Mouse (Mus musculus): ENCODE results near the gene Emsy. TPM values are rescaled to one million over a fixed set of nuclear protein-coding genes. Genes with fewer than 3 reads are reported as not detected.

Emsy gene
- polyA plus RNA-seq, 1 experiment from 2014 or later = 47.6 TPM

DNA sequence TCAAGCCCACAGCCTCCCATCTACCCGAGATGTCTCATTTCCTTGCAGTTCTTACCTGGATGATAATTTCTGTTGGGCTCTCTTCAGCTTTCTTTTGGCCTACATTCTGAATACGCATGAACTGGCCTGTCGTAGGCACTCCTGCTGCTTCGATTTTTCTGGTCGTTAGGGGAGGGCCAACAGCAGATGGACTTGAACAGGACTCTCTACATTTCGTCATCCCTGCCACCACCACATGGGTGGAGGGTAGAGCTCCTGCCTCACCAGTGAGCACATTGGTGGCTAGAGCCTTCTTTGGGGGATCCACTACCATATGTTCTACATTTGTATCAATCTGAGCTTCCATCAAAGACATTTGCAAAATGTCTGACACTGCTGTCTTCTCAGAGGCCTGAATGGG is 63.3 kb downstream of the Emsy start:
- Histone ChIP-seq H3K36me3 (replicated peaks) (peaks cover 94% of the 10 kb centered on the region), H3K4me3 (no peak overlapping the region), H3K4me1 (no peaks in the 10 kb centered on the region), H3K27ac (replicated peaks) (no peak overlapping the region), H3K27me3 (replicated peaks; ENCODE audit: low read depth, poor library complexity, severe bottlenecking) (no peaks in the 10 kb centered on the region), H3K9me3 (no peaks in the 10 kb centered on the region)
- DNase-seq (ENCODE audit: low spot score) = no peak
- WGBS = 89% methylated on average over 6 of the region's 6 CpGs

- H3K9me3 ChIP-seq = no peaks in the 10 kb centered on the region
- H3K4me1 ChIP-seq = peaks cover 8% of the 10 kb centered on the region; the same call in 1 of the 2 replicates
- H3K36me3 ChIP-seq (replicated peaks) = peaks cover 62% of the 10 kb centered on the region
- DNase-seq (ENCODE audit: low spot score) = no peak
- H3K4me3 ChIP-seq = no peak overlapping the region
- no peak overlapping the region for H3K27ac ChIP-seq (replicated peaks)
- 83% methylated on average over 3 of the region's 3 CpGs for WGBS
- H3K27me3 ChIP-seq (replicated peaks; ENCODE audit: low read depth, poor library complexity, severe bottlenecking) = no peaks in the 10 kb centered on the region
Measured at GRCm38 (mm10) chr7:98589028-98589427, 67.6 kb downstream of the Emsy start.

DNA sequence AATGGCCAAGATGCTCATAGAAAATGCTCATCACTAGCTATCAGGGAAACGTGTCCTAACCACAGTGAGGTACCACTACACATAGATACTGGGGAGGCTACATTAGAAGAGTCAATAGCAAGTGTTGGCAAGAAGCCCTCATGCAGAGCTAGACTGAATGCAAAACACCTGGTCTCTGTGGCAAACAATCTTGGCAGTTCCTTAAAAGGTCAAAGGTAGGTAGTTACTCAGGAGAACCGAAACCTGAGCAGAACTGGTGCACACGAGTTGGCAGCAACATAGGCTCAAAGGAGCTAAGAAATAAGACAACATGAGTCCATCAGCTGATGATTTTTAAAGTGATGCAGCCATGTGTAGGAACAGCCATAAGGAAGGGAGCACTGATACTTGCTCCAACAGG is 70.3 kb downstream of the Emsy start:
- H3K4me1 ChIP-seq = peaks cover 8% of the 10 kb centered on the region; the same call in 1 of the 2 replicates
- H3K27ac ChIP-seq (replicated peaks) = no peak overlapping the region
- peaks cover 38% of the 10 kb centered on the region for H3K36me3 ChIP-seq (replicated peaks)
- no peaks in the 10 kb centered on the region for H3K27me3 ChIP-seq (replicated peaks; ENCODE audit: low read depth, poor library complexity, severe bottlenecking)
- no peaks in the 10 kb centered on the region for H3K9me3 ChIP-seq
- DNase-seq (ENCODE audit: low spot score) = no peak
- WGBS = 83% methylated on average over 3 of the region's 3 CpGs
- H3K4me3 ChIP-seq = no peak overlapping the region

DNA sequence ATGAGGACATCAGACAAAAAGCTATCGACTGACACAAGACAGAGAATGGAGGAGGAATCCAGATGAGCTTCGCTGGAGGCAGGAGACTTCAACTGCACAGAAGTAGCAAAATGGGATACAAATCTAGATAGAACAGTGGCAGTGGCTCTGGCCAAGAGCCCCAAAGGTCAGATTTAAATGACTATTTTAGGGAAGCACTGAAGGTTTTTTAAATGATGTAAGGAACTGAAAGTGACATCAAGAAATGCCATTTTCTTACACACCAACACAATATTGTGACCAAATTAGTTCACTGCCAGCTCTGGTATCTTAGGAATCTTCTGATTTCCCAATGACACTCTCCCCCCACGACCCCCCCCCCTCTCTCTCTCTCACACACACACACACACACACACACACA is 72.0 kb downstream of the Emsy start:
- WGBS = 73% methylated on average over 3 of the region's 3 CpGs
- DNase-seq (ENCODE audit: low spot score) = no peak
- Histone ChIP-seq H3K4me3 (no peak overlapping the region), H3K9me3 (no peaks in the 10 kb centered on the region), H3K4me1 (peaks cover 8% of the 10 kb centered on the region; the same call in 1 of the 2 replicates), H3K36me3 (replicated peaks) (peaks cover 21% of the 10 kb centered on the region), H3K27ac (replicated peaks) (no peak overlapping the region), H3K27me3 (replicated peaks; ENCODE audit: low read depth, poor library complexity, severe bottlenecking) (no peaks in the 10 kb centered on the region)

GRCm38 (mm10) chr7:98581266-98581665 is 75.3 kb downstream of the Emsy start:
- H3K36me3 ChIP-seq (replicated peaks) = no peaks in the 10 kb centered on the region
- no peak for DNase-seq (ENCODE audit: low spot score)
- no peak overlapping the region for H3K4me3 ChIP-seq
- no peaks in the 10 kb centered on the region for H3K9me3 ChIP-seq
- H3K27me3 ChIP-seq (replicated peaks; ENCODE audit: low read depth, poor library complexity, severe bottlenecking) = no peaks in the 10 kb centered on the region
- WGBS = 84% methylated on average over 4 of the region's 4 CpGs
- H3K27ac ChIP-seq (replicated peaks) = no peak overlapping the region
- H3K4me1 ChIP-seq = peaks cover 8% of the 10 kb centered on the region; the same call in 1 of the 2 replicates

GRCm38 (mm10) chr7:98580441-98580840 is 76.1 kb downstream of the Emsy start:
- no peaks in the 10 kb centered on the region for H3K36me3 ChIP-seq (replicated peaks)
- WGBS = 80% methylated on average over 7 of the region's 7 CpGs
- no peaks in the 10 kb centered on the region for H3K27me3 ChIP-seq (replicated peaks; ENCODE audit: low read depth, poor library complexity, severe bottlenecking)
- no peaks in the 10 kb centered on the region for H3K9me3 ChIP-seq
- H3K4me3 ChIP-seq = no peak overlapping the region
- DNase-seq (ENCODE audit: low spot score) = no peak
- H3K4me1 ChIP-seq = peaks cover 8% of the 10 kb centered on the region; the same call in 1 of the 2 replicates
- no peak overlapping the region for H3K27ac ChIP-seq (replicated peaks)

GRCm38 (mm10) chr7:98579731-98580130 is 76.9 kb downstream of the Emsy start:
- H3K9me3 ChIP-seq = no peaks in the 10 kb centered on the region
- 81% methylated on average over 6 of the region's 6 CpGs for WGBS
- no peaks in the 10 kb centered on the region for H3K36me3 ChIP-seq (replicated peaks)

GRCm38 (mm10) chr7:98577461-98577860 is 79.1 kb downstream of the Emsy start:
- Histone ChIP-seq H3K36me3 (replicated peaks) (no peaks in the 10 kb centered on the region), H3K9me3 (no peaks in the 10 kb centered on the region), H3K27ac (replicated peaks) (no peak overlapping the region), H3K27me3 (replicated peaks; ENCODE audit: low read depth, poor library complexity, severe bottlenecking) (no peaks in the 10 kb centered on the region), H3K4me1 (peaks cover 24% of the 10 kb centered on the region), H3K4me3 (no peak overlapping the region)
- 90% methylated on average over 1 of the region's 1 CpGs for WGBS
- DNase-seq (ENCODE audit: low spot score) = no peak

More at GRCm38 (mm10) chr7:98579731-98580130, 76.9 kb downstream of the Emsy start:
- H3K4me1 ChIP-seq = peaks cover 5% of the 10 kb centered on the region
- no peak overlapping the region for H3K27ac ChIP-seq (replicated peaks)
- no peak overlapping the region for H3K4me3 ChIP-seq
- no peaks in the 10 kb centered on the region for H3K27me3 ChIP-seq (replicated peaks; ENCODE audit: low read depth, poor library complexity, severe bottlenecking)
- DNase-seq (ENCODE audit: low spot score) = no peak

- Histone ChIP-seq H3K36me3 (replicated peaks) (no peaks in the 10 kb centered on the region), H3K9me3 (no peaks in the 10 kb centered on the region), H3K27me3 (replicated peaks; ENCODE audit: low read depth, poor library complexity, severe bottlenecking) (no peaks in the 10 kb centered on the region), H3K4me1 (peaks cover 39% of the 10 kb centered on the region), H3K27ac (replicated peaks) (no peak overlapping the region), H3K4me3 (no peak overlapping the region)
- WGBS = 95% methylated on average over 3 of the region's 3 CpGs
- DNase-seq (ENCODE audit: low spot score) = no peak
Measured at GRCm38 (mm10) chr7:98575651-98576239, 80.8 kb downstream of the Emsy start.

DNA sequence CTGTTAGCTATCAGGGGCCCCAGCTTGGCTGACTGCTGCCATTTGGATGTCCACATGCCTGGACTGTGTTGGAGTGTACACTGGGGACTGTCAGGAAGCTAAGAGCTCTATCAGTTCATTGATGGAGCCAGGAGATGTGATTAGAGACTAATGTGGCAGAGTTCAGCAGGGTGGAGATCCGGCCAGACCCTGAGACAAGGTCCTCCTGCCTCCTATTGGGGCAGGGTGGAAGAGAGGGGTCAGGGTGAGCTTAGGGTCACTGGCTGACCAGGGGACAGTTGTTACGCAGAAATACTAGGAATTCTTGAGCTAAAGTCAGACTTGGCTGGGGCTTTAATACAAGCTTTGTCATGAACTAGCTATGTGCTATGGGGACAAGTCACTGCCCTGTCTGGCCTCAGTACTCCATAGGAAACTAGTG is 81.8 kb downstream of the Emsy start:
- no peak overlapping the region for H3K4me3 ChIP-seq
- DNase-seq (ENCODE audit: low spot score) = no peak
- H3K9me3 ChIP-seq = no peaks in the 10 kb centered on the region
- H3K27me3 ChIP-seq (replicated peaks; ENCODE audit: low read depth, poor library complexity, severe bottlenecking) = no peaks in the 10 kb centered on the region
- H3K27ac ChIP-seq (replicated peaks) = no peak overlapping the region
- H3K4me1 ChIP-seq = peaks cover 39% of the 10 kb centered on the region
- 65% methylated on average over 2 of the region's 2 CpGs for WGBS
- no peaks in the 10 kb centered on the region for H3K36me3 ChIP-seq (replicated peaks)

DNA sequence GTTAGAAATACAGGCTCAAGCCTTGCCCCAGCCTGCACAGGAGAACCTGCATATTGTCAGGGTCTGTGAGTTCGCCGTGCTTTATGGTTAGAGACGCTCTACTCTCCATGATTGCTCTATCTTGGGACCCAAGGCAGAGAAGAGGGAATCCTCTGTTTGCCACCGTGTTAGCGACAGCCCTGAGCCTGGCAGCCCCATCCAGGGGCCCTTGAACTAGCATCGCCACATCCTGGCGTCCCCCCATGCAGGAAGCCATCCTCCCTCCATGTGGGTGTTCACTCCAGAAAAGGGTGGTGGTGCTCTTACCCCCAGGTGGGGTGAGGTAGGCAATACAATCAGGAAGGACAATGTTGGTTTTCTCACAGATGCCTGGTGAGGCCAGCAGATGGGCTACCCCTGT is 82.3 kb downstream of the Emsy start:
- Histone ChIP-seq H3K27me3 (replicated peaks; ENCODE audit: low read depth, poor library complexity, severe bottlenecking) (no peaks in the 10 kb centered on the region), H3K36me3 (replicated peaks) (no peaks in the 10 kb centered on the region), H3K9me3 (no peaks in the 10 kb centered on the region), H3K4me3 (no peak overlapping the region), H3K27ac (replicated peaks) (0 out of 2 replicates have a peak overlapping the region, but pooled peaks have one; percentile 26), H3K4me1 (peaks cover 39% of the 10 kb centered on the region)
- WGBS = 89% methylated on average over 7 of the region's 7 CpGs
- DNase-seq (ENCODE audit: low spot score) = no peak

DNA sequence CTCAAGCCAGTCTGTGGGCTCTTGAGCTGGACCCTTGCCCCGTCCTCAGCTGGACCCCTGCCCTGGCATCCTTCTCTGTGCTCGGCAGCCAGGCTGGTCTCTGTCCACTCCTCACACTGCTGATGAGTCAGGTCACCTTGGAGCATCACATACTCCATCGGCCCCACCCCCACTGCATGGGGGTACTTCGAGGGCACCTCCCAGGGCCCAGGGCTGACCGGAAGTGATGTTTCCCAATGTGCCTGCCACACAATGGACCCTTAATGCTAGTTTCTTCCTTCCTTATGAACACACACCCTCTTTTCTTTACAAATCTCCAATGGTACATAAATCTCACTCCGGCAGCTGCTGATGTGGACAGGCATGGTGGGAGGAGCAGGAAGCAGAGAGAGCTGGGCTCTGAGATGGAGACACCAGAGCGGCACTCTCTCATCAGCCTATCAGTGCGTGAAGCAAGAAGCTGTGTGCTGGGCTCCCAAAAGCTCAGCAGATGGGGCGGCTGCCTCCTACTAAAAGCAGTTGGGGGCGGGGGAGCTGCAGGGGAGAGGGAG is 83.3 kb downstream of the Emsy start:
- H3K4me1 ChIP-seq = peaks cover 39% of the 10 kb centered on the region
- H3K27ac ChIP-seq (replicated peaks) = peak overlapping the region; percentile 42
- WGBS = 69% methylated on average over 10 of the region's 10 CpGs
- H3K36me3 ChIP-seq (replicated peaks) = no peaks in the 10 kb centered on the region
- no peak for DNase-seq (ENCODE audit: low spot score)
- no peak overlapping the region for H3K4me3 ChIP-seq
- H3K9me3 ChIP-seq = no peaks in the 10 kb centered on the region
- H3K27me3 ChIP-seq (replicated peaks; ENCODE audit: low read depth, poor library complexity, severe bottlenecking) = no peaks in the 10 kb centered on the region

- no peaks in the 10 kb centered on the region for H3K9me3 ChIP-seq
- peak; percentile 37 for DNase-seq (ENCODE audit: low spot score)
- H3K4me1 ChIP-seq = peaks cover 39% of the 10 kb centered on the region
- H3K27me3 ChIP-seq (replicated peaks; ENCODE audit: low read depth, poor library complexity, severe bottlenecking) = no peaks in the 10 kb centered on the region
- no peak overlapping the region for H3K4me3 ChIP-seq
- H3K36me3 ChIP-seq (replicated peaks) = no peaks in the 10 kb centered on the region
- H3K27ac ChIP-seq (replicated peaks) = peak overlapping the region; percentile 42
- 25% methylated on average over 10 of the region's 10 CpGs for WGBS
Measured at GRCm38 (mm10) chr7:98572223-98572868, 84.2 kb downstream of the Emsy start.
